Mouse (Mus musculus) ES-E14 (cell line): ENCODE measurements at regions not wholly inside any gene's neighbourhood (a gene's known extent, or its start where the extent isn't known, plus 50 kb on each side); places are given as distances from the start of the nearest gene placed in this dataset.
A peak's percentile ranks its signal among the peaks of the same experiment; 100 is the strongest.

ENCODE experiments used
- DNase-seq: peaks from one replicate; pipeline ENCODE4 v3.0.0-alpha.2; 2013; ENCODE audit warnings: low read depth, low spot score
- H3K27ac ChIP-seq: 2 replicates; pipeline ENCODE4 v1.5.1; 2012; ENCODE audit warnings: low read depth, mild to moderate bottlenecking, low read length, moderate library complexity, mixed read lengths; ENCODE audit not compliant: poor library complexity, insufficient read depth, severe bottlenecking
- H3K36me3 ChIP-seq: 2 replicates; pipeline ENCODE4 v1.6.1; 2012; ENCODE audit warnings: mild to moderate bottlenecking, low read length, moderate library complexity, mixed read lengths; ENCODE audit not compliant: control insufficient read depth, poor library complexity, insufficient read depth, severe bottlenecking
- H3K4me1 ChIP-seq, 2 experiments: fragments of 150-350 bp in 1 of 2; sonication (generic) in 1 of 2; 2 replicates each; pipeline ENCODE4 v1.6.1; 2012; ENCODE audit warnings: low read length in 2 of 2, mild to moderate bottlenecking in 1 of 2, mixed read lengths in 1 of 2; ENCODE audit not compliant: control insufficient read depth in 2 of 2, insufficient read depth in 2 of 2, poor library complexity in 1 of 2
- H3K4me3 ChIP-seq, 2 experiments: fragments of 150-350 bp in 1 of 2; sonication (generic) in 1 of 2; 2 replicates each; pipeline ENCODE4 v1.5.1; 2012; ENCODE audit warnings: low read length in 2 of 2, low read depth in 1 of 2, mild to moderate bottlenecking in 1 of 2, mixed read lengths in 1 of 2; ENCODE audit not compliant: insufficient read depth in 1 of 2, poor library complexity in 1 of 2, severe bottlenecking in 1 of 2
- H3K9ac ChIP-seq: 2 replicates; pipeline ENCODE4 v1.6.1; 2012; ENCODE audit warnings: low read depth, mild to moderate bottlenecking, low read length, mixed read lengths; ENCODE audit not compliant: poor library complexity, insufficient read depth, severe bottlenecking
- H3K9me3 ChIP-seq: fragments of 150-350 bp; sonication (generic); 2 replicates; pipeline ENCODE4 v1.6.1; 2012; ENCODE audit warnings: low read depth, mild to moderate bottlenecking, low read length; ENCODE audit not compliant: control insufficient read depth, insufficient read depth
- CHD2 ChIP-seq: IDR thresholded peaks from 2 replicates; pipeline ENCODE4 v1.6.1; 2014; ENCODE audit warnings: mild to moderate bottlenecking, low read depth, low read length, inconsistent platforms
- HCFC1 ChIP-seq: IDR thresholded peaks from 2 replicates; pipeline ENCODE4 v1.6.1; 2012; ENCODE audit warnings: low read length, inconsistent platforms, borderline replicate concordance; ENCODE audit not compliant: insufficient read depth
- MAFK ChIP-seq: IDR thresholded peaks from 2 replicates; pipeline ENCODE4 v1.6.1; 2014; ENCODE audit warnings: mild to moderate bottlenecking, low read depth, low read length, inconsistent platforms; ENCODE audit not compliant: insufficient read depth
- ZC3H11A ChIP-seq: IDR thresholded peaks from 2 replicates; pipeline ENCODE4 v1.6.1; 2012; ENCODE audit warnings: low read depth, mild to moderate bottlenecking, inconsistent platforms, low read length, borderline replicate concordance
- ZNF384 ChIP-seq: IDR thresholded peaks from 2 replicates; pipeline ENCODE4 v1.6.1; 2012; ENCODE audit warnings: low read depth, low read length, inconsistent platforms
- in situ Hi-C, 2 experiments: fragments of 600-800 bp; cut with MboI; formaldehyde crosslinking; loops; one replicate each; pipeline ENCODE4 v1.15.1; 2025; ENCODE audit warnings: low sequenced_read_pairs in 2 of 2, inconsistent platforms in 1 of 2; ENCODE audit not compliant: unreplicated experiment in 2 of 2

DNA sequence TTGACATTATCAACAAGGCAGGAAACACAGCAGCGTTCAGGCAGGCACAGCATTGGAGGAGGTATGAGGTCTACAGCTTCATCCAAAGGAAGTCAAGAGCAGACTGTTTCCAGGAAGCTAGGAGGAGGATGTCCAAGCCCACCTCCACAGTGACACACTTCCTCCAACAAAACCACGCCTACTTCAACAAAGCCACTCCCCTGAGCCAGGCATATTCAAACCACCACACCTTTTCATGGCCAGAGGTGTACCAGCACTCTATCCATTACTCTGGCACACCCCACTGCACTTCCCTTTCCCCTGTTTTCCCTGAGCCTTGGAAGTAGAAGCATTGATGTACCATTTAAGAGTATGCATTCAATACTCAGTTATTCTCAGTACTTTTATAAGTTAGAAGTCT lies 150.8 kb downstream of the Actr3 start:
- TF ChIP-seq MAFK (no peak), ZC3H11A (no peak), CHD2 (no peak), HCFC1 (no peak), ZNF384 (no peak)
- H3K36me3 ChIP-seq, result no peaks in the 10 kb centered on the region
- 0 out of 4 replicates have a peak, but pooled peaks cover 0 to 2% of the 10 kb centered on the region in 2 experiments for H3K4me1 ChIP-seq
- no peak overlapping the region for H3K9ac ChIP-seq
- no peak overlapping the region for H3K4me3 ChIP-seq
- H3K27ac ChIP-seq, result no peak overlapping the region
- in situ Hi-C loops, result no loop called here
- H3K9me3 ChIP-seq, result no peaks in the 10 kb centered on the region
- no peak for DNase-seq

DNA sequence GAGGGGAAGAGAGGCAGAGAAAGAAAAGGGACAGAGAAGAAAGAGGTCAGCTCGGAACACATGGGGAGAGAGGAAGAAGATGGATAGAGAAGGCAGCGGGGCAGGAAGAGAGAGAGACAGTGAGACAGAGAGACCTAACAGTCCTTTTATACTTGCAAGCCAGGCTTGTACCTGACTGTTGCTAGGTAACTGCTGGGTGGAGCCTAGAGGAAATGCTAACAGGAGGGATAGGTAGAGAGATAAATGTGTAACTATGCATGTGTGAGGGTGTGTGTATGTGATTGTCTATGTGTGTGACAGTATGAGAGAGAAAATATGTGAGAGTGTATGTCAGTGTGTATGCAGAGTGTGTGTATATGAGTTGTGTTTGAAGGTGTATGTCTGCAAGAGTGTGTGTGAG lies 161.8 kb downstream of the Actr3 start:
- no peak overlapping the region for H3K9ac ChIP-seq
- TF ChIP-seq HCFC1 (no peak), CHD2 (no peak), MAFK (no peak)
- in situ Hi-C loops, result no loop called here
- H3K4me3 ChIP-seq, result no peak overlapping the region
- H3K9me3 ChIP-seq, result no peaks in the 10 kb centered on the region
- no peaks in the 10 kb centered on the region for H3K4me1 ChIP-seq
- H3K36me3 ChIP-seq, result no peaks in the 10 kb centered on the region
- H3K27ac ChIP-seq, result no peak overlapping the region
- DNase-seq, result no peak

DNA sequence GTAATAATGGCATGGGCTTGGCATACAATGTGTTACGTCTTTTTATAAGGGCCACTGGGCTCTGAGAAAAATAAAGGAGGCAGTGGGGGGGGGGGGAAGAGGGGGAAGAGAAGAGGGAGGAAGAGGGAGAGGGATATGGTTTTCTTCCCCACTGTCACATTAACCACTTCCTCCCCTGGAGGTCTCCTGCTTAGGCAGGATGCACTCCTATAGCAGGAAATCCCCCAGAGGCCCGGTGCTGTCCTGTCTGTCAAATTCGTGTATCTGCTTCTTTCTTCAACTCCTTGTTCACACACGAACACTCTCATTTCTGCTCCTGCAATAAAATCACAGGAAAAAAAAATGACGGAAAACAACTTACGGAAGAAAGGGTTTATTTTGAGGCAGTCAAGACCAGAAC lies 171.8 kb downstream of the Actr3 start:
- Histone ChIP-seq H3K36me3 (no peaks in the 10 kb centered on the region), H3K9me3 (no peaks in the 10 kb centered on the region), H3K9ac (no peak overlapping the region), H3K4me1 (no peaks in the 10 kb centered on the region), H3K27ac (no peak overlapping the region), H3K4me3 (no peak overlapping the region)
- in situ Hi-C loops, result no loop called here
- TF ChIP-seq CHD2, result no peak
- TF ChIP-seq MAFK, result no peak
- TF ChIP-seq ZC3H11A, result no peak
- TF ChIP-seq HCFC1, result no peak
- TF ChIP-seq ZNF384, result no peak
- DNase-seq, result no peak

DNA sequence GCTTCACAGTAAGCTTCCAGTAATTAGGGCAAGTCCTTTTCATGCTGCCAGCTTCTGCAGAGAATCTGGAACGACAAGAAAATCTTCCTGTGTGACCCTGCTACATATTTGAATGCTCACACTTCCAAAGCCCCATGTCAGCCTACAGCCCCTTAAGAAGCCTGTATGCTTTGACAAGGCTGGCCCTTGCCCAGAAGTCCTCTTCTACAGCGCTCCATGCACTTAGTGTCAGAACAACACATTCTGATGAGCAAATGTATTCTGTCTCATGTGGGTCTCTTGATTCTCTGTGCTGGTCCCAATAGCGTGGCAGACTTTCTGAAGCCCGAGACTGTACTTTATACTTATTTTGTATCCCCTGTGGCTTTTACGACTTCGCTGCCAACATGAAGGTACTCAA lies 172.5 kb downstream of the Actr3 start:
- Histone ChIP-seq H3K9ac (no peak overlapping the region), H3K36me3 (no peaks in the 10 kb centered on the region), H3K27ac (no peak overlapping the region), H3K9me3 (no peaks in the 10 kb centered on the region), H3K4me1 (no peaks in the 10 kb centered on the region), H3K4me3 (no peak overlapping the region)
- no peak for DNase-seq
- in situ Hi-C loops, result no loop called here
- TF ChIP-seq ZNF384 (no peak), ZC3H11A (no peak), MAFK (no peak), CHD2 (no peak), HCFC1 (no peak)

DNA sequence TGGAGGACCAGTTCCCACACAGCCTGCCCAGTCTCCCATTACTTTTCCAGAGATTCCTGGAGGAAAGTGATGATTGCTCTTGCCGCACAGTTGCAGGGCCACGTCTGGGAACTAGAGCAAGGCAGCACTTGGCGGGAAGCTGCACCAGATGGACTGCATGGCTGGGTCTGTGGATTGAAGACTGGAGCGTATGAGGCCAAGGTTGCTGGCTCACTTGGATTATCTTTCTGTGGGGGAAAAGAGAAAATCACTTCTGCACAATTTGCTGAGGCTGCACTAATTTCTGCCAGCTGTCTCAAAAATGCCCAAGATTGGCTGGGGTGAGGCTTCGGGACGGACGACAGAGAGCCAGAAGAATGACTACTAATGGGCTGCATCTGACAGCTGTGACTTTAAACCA lies 193.2 kb downstream of the Actr3 start:
- Histone ChIP-seq H3K4me1 (no peaks in the 10 kb centered on the region), H3K4me3 (no peak overlapping the region), H3K9me3 (no peaks in the 10 kb centered on the region), H3K9ac (no peak overlapping the region), H3K27ac (no peak overlapping the region), H3K36me3 (no peaks in the 10 kb centered on the region)
- no peak for DNase-seq
- in situ Hi-C loops, result no loop called here
- TF ChIP-seq MAFK, result peak; percentile 64; the same call in 1 of the 2 replicates
- TF ChIP-seq CHD2, result no peak
- TF ChIP-seq HCFC1, result no peak
